Mouse (Mus musculus): ENCODE results near the gene Gm20814. TPM values are rescaled to one million over a fixed set of nuclear protein-coding genes. Genes with fewer than 3 reads are reported as not detected.
"Not testable (repeated sequence)": the region's sequence is repeated elsewhere in the genome, so short reads cannot be mapped to it uniquely, and the experiment has no call there.

The Gm20814 gene
- total RNA-seq (2018; cell fraction: chromatin; rRNA removed): not detected
- total RNA-seq (2018; cell fraction: cytosol; rRNA removed): not detected
- total RNA-seq (2018; cell fraction: nucleus; rRNA removed): not detected
- not detected in 3 replicates for polyA plus RNA-seq (2018)

DNA sequence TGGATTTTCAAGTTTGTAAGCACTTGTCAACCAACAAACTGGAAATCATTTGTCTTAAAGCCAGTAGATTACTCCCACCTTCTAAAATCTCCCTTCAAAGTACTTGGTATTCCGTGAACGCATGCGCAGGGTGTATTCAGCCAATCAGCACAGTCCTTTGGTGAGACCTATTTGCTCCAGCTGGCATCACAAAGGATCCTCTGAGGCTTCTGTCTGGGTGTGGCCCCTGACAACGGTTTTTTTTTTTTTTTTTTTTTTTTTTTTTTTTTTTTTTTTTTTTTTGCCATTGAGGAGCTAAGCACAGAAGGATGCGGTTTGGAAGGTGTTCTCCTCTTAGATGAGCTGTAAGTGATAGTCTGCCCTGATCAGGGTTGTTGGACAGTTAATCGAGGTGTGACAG is at the start of gene Gm20814:
Gm20814 (plus strand) TSS at position 301 of the 400 bp plus-strand sequence.
- WGBS (ENCODE audit: missing documents): no CpG with 5 or more reads among the region's 6 CpGs
- not testable (repeated sequence) for H3K27ac ChIP-seq; H3K36me3 ChIP-seq (ENCODE audit: inconsistent target); H3K4me3 ChIP-seq (ENCODE audit: inconsistent target); H3K79me2 ChIP-seq (ENCODE audit: inconsistent target)
